Mouse (Mus musculus): Measurements from ENCODE around the gene Rassf4. TPM values are rescaled to one million over a fixed set of nuclear protein-coding genes. Genes with fewer than 3 reads are reported as not detected.

The Rassf4 gene
- 1 to 10 TPM; 6.0 to 6.3 TPM for total RNA-seq (2021)
- long read RNA-seq, experiment 1, partial matches to known transcripts, result 0 of 2 reads
- long read RNA-seq, experiment 1, other reads (novel, unspliced or antisense), result 1 of 2 reads
- long read RNA-seq, experiment 2, partial matches to known transcripts, result 0 of 2 reads
- long read RNA-seq, experiment 2, other reads (novel, unspliced or antisense), result 2 of 2 reads

- peak; percentile 90 for DNase-seq
Measured at GRCm38 (mm10) chr6:116673471-116674282, at the start of gene Rassf4. Rassf4 (minus strand) TSS chr6:116673952.

GRCm38 (mm10) chr6:116718920-116719319 lies 45.2 kb upstream of the Rassf4 start:
- no peak for DNase-seq

GRCm38 (mm10) chr6:116718361-116718760 lies 44.6 kb upstream of the Rassf4 start:
- DNase-seq, result no peak

- no peak for DNase-seq
Measured at GRCm38 (mm10) chr6:116717851-116718250, 44.1 kb upstream of the Rassf4 start.

- DNase-seq, result no peak
Measured at GRCm38 (mm10) chr6:116716666-116717065, 42.9 kb upstream of the Rassf4 start, which contains the start of gene Tmem72. Tmem72 (minus strand) TSS chr6:116716913.

GRCm38 (mm10) chr6:116715166-116715565 lies 41.4 kb upstream of the Rassf4 start:
- DNase-seq, result peak; percentile 24

GRCm38 (mm10) chr6:116714576-116714975 lies 40.8 kb upstream of the Rassf4 start:
- DNase-seq, result no peak

GRCm38 (mm10) chr6:116713966-116714365 lies 40.2 kb upstream of the Rassf4 start:
- no peak for DNase-seq

GRCm38 (mm10) chr6:116712503-116712902 lies 38.8 kb upstream of the Rassf4 start:
- no peak for DNase-seq

GRCm38 (mm10) chr6:116712062-116712461 lies 38.3 kb upstream of the Rassf4 start:
- DNase-seq, result no peak

- DNase-seq, result no peak
Measured at GRCm38 (mm10) chr6:116704320-116704719, 30.6 kb upstream of the Rassf4 start.

GRCm38 (mm10) chr6:116700821-116701220 lies 27.1 kb upstream of the Rassf4 start:
- no peak for DNase-seq

- no peak for DNase-seq
Measured at GRCm38 (mm10) chr6:116697896-116698425, 24.2 kb upstream of the Rassf4 start.

GRCm38 (mm10) chr6:116697413-116697812 lies 23.7 kb upstream of the Rassf4 start:
- no peak for DNase-seq

- DNase-seq, result no peak
Measured at GRCm38 (mm10) chr6:116694346-116694745, 20.6 kb upstream of the Rassf4 start.

- no peak for DNase-seq
Measured at GRCm38 (mm10) chr6:116693639-116694038, 19.9 kb upstream of the Rassf4 start.

GRCm38 (mm10) chr6:116682317-116682716 lies 8.6 kb upstream of the Rassf4 start:
- DNase-seq, result no peak

- no peak for DNase-seq
Measured at GRCm38 (mm10) chr6:116679563-116680288, 6.0 kb upstream of the Rassf4 start.

- DNase-seq, result no peak
Measured at GRCm38 (mm10) chr6:116677321-116677720, 3.6 kb upstream of the Rassf4 start.

GRCm38 (mm10) chr6:116676355-116676913 lies 2.7 kb upstream of the Rassf4 start:
- DNase-seq, result no peak

GRCm38 (mm10) chr6:116674283-116674886 lies 633 bp upstream of the Rassf4 start:
- no peak for DNase-seq

GRCm38 (mm10) chr6:116672349-116672748 lies 1.4 kb downstream of the Rassf4 start:
- DNase-seq, result no peak
